Mouse (Mus musculus) kidney, embryonic 15.5 days (tissue): Measurements from ENCODE around the gene Washc3. TPM values are rescaled to one million over a fixed set of nuclear protein-coding genes. Genes with fewer than 3 reads are reported as not detected.
A peak's percentile ranks its signal among the peaks of the same experiment; 100 is the strongest.

Experiments
- ATAC-seq: fragments of 200-750 bp; cut with Nextera tagmentation; replicated peaks from 2 replicates; pipeline ENCODE4 v1.8.0; 2017; ENCODE audit warnings: moderate TSS enrichment; ENCODE audit not compliant: low FRiP score
- H3K27ac ChIP-seq: fragments of 300-500 bp; sonication (generic); 2 replicates; pipeline ENCODE4 v1.5.1; 2015; ENCODE audit warnings: mild to moderate bottlenecking, inconsistent platforms
- H3K27me3 ChIP-seq: fragments of 300-500 bp; sonication (generic); 2 replicates; pipeline ENCODE4 v1.6.1; 2015; ENCODE audit warnings: inconsistent platforms
- H3K36me3 ChIP-seq: fragments of 300-500 bp; sonication (generic); 2 replicates; pipeline ENCODE4 v1.6.1; 2015; ENCODE audit warnings: inconsistent platforms
- H3K4me1 ChIP-seq: fragments of 300-500 bp; sonication (generic); 2 replicates; pipeline ENCODE4 v1.6.1; 2015; ENCODE audit warnings: inconsistent platforms
- H3K4me2 ChIP-seq: fragments of 300-500 bp; sonication (generic); 2 replicates; pipeline ENCODE4 v1.6.1; 2015; ENCODE audit warnings: moderate library complexity, mild to moderate bottlenecking, inconsistent platforms
- H3K4me3 ChIP-seq: fragments of 300-500 bp; sonication (generic); replicated peaks from 2 replicates; pipeline ENCODE4 v1.5.1; 2015; ENCODE audit warnings: mild to moderate bottlenecking, inconsistent platforms
- H3K9ac ChIP-seq: fragments of 300-500 bp; sonication (generic); 2 replicates; pipeline ENCODE4 v1.6.1; 2015; ENCODE audit warnings: mild to moderate bottlenecking, inconsistent platforms
- H3K9me3 ChIP-seq: fragments of 300-500 bp; sonication (generic); replicated peaks from 2 replicates; pipeline ENCODE4 v1.6.1; 2016; ENCODE audit warnings: inconsistent platforms
- WGBS: fragments of 180-500 bp; shearing (Covaris S2); methylation state at CpG from one replicate; pipeline ENCODE4 v1.1.7; 2015; ENCODE audit warnings: mixed read lengths; 5-methylcytosine and 5-hydroxymethylcytosine counted together
- polyA plus RNA-seq: library from polyadenylated mRNA; unstranded; fragments of >200 nt; fragmentation: Nextera tagmentation; extraction: Ambion mirVana; gene quantifications from 2 replicates; pipeline ENCODE4 v1.2.1, GENCODE M21; 2015

The Washc3 gene
- polyA plus RNA-seq, result 60.2 and 63.9 TPM in 2 replicates

DNA sequence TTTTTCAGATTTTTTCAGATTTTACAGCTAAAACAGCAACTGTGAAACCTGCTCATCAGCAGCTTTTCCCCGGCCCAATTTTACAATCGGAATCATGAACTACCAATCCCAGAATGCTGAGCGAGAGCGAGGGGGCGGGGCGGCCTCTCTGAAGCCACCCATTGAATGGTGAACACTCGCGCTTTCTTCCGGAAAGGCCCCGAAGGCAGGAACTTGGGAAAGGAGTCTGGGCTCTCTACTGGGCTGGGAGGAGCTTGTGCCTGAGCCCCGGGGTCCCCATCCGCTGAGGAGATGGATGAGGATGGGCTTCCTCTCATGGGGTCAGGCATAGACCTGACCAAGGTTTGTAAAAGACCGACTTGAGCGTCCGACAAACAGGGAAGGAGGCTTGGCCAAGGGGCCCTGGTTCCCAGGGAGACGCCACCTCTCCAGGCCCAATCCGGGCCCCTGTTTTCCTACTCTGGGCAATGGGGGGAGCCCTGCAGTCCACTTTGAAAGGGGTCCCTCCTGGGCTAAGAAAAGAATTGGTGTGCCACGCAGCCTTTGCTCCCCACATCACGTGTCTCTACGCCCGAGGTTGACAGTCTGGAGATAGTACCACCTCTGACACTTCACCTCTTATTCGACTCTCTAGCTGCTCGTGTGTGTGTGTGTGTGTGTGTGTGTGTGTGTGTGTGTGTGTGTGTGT is at the start of gene Washc3:
Gene Washc3 (plus strand): TSS at position 143 of the 688 bp plus-strand sequence.
- no peaks in the 10 kb centered on the region for H3K27me3 ChIP-seq
- peak within 1 kb of the TSS; percentile 55 for H3K27ac ChIP-seq
- ATAC-seq, result peak; percentile 99
- WGBS, result 2% methylated on average over 23 of the region's 23 CpGs
- H3K4me3 ChIP-seq, result peak within 1 kb of the TSS; percentile 59
- H3K4me2 ChIP-seq, result peak within 1 kb of the TSS; percentile 65
- H3K36me3 ChIP-seq, result 0 out of 2 replicates have a peak, but pooled peaks cover 3% of the 10 kb centered on the region
- H3K9ac ChIP-seq, result peak within 1 kb of the TSS; percentile 57
- H3K9me3 ChIP-seq, result no peaks in the 10 kb centered on the region
- H3K4me1 ChIP-seq, result peaks cover 8% of the 10 kb centered on the region

DNA sequence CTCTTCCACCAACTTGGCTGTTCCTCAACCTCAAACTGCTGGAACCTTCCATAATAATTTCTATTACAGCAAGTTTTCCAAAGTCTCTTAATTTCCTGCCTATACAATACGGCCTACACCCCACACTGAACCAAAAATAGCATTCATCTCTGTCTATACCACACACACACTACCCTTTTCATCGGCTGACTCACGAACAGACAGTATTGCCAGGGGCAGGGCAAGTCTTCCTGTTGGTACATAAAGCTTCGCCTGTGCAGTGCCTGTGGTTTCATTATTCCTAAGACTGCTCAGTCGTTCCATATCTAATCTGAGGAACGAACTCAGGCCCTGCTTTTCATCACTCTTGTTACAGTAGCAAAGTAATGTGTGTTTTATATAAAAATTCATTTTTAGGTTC is 49.2 kb upstream of the Washc3 start:
- Histone ChIP-seq H3K36me3 (peaks cover 59% of the 10 kb centered on the region), H3K27me3 (no peaks in the 10 kb centered on the region), H3K27ac (no peak overlapping the region), H3K4me2 (no peak overlapping the region), H3K4me1 (peaks cover 6% of the 10 kb centered on the region; the same call in 1 of the 2 replicates), H3K9ac (no peak overlapping the region), H3K9me3 (no peaks in the 10 kb centered on the region), H3K4me3 (no peak overlapping the region)
- 93% methylated on average over 6 of the region's 6 CpGs for WGBS
- ATAC-seq, result no peak

DNA sequence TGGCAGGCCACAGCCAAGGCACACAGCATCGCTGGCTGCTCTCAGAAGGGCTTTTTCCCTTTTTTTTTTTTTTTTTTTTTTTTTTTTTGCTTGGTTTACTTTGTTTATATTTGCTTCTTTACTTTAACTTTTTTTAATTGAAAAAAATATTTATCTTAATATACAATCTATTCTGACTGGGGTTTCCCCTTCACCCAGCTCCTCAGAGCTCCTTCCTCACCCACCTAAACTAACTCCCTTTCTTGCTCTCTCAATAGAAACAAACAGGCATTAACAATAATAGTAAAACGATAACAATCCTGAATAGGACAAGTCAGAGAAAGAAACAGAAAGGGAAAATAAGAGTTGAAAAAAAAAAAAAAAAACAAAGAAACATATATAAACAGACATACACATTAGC is 38.8 kb upstream of the Washc3 start:
- WGBS, result 96% methylated on average over 2 of the region's 2 CpGs
- H3K9ac ChIP-seq, result no peak overlapping the region
- no peak overlapping the region for H3K4me2 ChIP-seq
- H3K4me1 ChIP-seq, result no peaks in the 10 kb centered on the region
- H3K4me3 ChIP-seq, result no peak overlapping the region
- peaks cover 57% of the 10 kb centered on the region for H3K36me3 ChIP-seq
- H3K27ac ChIP-seq, result no peak overlapping the region
- no peaks in the 10 kb centered on the region for H3K9me3 ChIP-seq
- ATAC-seq, result no peak
- no peaks in the 10 kb centered on the region for H3K27me3 ChIP-seq

DNA sequence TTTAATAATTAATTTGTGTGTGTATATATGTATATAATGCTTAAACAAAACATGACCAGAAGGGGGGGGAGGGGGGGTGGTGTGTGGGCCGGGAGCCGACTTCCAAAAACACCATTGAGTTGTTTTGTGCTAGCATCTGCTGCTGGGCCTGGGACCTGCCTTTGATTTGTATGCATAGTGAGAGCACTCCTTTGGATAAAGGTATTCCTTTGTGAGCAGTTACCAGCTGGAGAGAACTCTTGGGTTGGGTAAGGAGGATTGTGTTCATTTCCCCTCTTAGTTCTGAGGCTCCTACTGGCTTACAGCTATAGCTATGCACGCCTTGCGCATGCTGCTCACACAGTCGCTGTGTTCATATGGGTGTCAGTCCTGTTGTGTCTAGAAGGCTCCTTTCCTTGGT is 38.2 kb upstream of the Washc3 start:
- Histone ChIP-seq H3K4me1 (no peaks in the 10 kb centered on the region), H3K36me3 (peaks cover 54% of the 10 kb centered on the region), H3K9me3 (no peaks in the 10 kb centered on the region), H3K27ac (no peak overlapping the region), H3K27me3 (no peaks in the 10 kb centered on the region), H3K4me2 (no peak overlapping the region), H3K9ac (no peak overlapping the region), H3K4me3 (no peak overlapping the region)
- no peak for ATAC-seq
- WGBS, result 98% methylated on average over 5 of the region's 5 CpGs

DNA sequence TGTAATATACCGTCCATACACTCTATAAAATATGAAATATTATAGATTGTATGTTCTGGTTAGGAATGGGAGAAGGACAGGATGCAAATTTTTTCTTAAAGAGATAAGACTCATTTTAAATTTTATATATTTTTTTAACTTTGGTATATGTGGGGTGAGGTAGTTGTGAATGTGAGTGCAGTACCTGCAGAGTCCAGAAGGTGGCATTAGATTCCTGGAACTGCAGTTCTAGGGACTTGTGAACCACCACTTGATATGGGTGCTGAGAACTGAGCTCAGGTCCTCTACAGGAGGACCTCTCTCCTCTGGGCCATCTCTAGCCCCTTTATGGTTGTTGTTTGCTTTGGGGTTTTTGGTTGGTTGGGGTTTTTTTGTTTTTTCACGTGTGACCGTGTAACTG is 34.7 kb upstream of the Washc3 start:
- 96% methylated on average over 3 of the region's 3 CpGs for WGBS
- H3K27me3 ChIP-seq, result no peaks in the 10 kb centered on the region
- no peak overlapping the region for H3K27ac ChIP-seq
- H3K9me3 ChIP-seq, result no peaks in the 10 kb centered on the region
- no peak overlapping the region for H3K9ac ChIP-seq
- no peak overlapping the region for H3K4me3 ChIP-seq
- H3K4me2 ChIP-seq, result no peak overlapping the region
- peaks cover 34% of the 10 kb centered on the region for H3K36me3 ChIP-seq
- ATAC-seq, result no peak
- H3K4me1 ChIP-seq, result no peaks in the 10 kb centered on the region

DNA sequence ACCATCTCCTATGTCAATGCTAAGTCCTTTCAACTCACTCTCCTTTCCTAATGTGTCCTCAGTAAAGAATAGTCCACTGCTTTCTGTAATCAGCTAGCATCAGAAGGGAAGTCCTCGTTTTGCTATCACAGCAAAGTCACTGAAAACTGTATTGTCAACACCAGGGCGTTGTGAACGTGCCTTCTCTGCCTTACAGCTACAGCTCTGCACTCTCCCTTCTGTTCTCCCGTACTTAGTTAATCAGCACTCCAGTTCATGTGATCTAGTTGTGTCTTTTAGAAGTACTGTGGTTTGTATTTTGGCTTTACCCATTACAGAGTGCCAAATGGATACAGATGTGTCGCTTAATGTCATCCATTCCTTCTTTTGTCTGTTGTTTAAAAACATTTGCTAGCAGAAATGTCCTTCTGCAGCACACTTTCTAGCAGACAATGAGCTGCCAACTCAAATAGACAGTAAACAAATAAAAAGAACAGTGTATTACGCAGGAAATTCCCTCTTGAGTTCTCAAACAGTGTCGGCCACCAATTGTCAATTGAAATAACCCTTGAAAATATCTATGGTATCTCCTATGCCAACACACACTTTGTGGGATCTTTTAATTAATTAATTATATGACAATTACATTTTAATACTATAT is 33.3 kb upstream of the Washc3 start:
- 87% methylated on average over 7 of the region's 7 CpGs for WGBS
- H3K27me3 ChIP-seq, result no peaks in the 10 kb centered on the region
- H3K4me3 ChIP-seq, result no peak overlapping the region
- no peaks in the 10 kb centered on the region for H3K9me3 ChIP-seq
- ATAC-seq, result no peak
- no peak overlapping the region for H3K27ac ChIP-seq
- H3K4me1 ChIP-seq, result no peaks in the 10 kb centered on the region
- no peak overlapping the region for H3K4me2 ChIP-seq
- peaks cover 34% of the 10 kb centered on the region for H3K36me3 ChIP-seq
- H3K9ac ChIP-seq, result no peak overlapping the region

DNA sequence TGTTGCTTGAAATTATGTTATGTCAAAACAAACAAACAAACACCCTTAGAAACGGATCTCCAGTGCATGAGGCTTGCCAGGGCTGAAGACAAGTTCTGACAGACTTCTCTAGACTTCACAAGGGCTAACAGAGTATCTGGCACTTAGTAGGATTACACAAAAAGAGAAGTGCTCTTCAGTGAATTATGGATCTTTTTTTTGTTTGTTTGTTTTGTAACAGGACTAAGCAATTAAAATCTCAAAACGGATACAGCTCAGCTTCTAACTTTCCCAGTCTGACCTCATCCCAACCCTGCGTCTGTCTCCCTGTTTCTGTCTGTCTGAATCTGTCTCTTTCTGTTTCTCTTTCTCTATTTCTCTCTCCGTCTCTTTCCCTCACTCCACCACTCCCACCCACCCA is 352 bp upstream of the Washc3 start:
- Histone ChIP-seq H3K27ac (no peak overlapping the region), H3K9ac (no peak overlapping the region), H3K4me1 (peaks cover 8% of the 10 kb centered on the region), H3K27me3 (no peaks in the 10 kb centered on the region), H3K36me3 (0 out of 2 replicates have a peak, but pooled peaks cover 3% of the 10 kb centered on the region), H3K4me2 (peak overlapping the region; percentile 65), H3K4me3 (peak overlapping the region; percentile 59), H3K9me3 (no peaks in the 10 kb centered on the region)
- WGBS, result 8% methylated on average over 4 of the region's 4 CpGs
- ATAC-seq, result peak; percentile 53

DNA sequence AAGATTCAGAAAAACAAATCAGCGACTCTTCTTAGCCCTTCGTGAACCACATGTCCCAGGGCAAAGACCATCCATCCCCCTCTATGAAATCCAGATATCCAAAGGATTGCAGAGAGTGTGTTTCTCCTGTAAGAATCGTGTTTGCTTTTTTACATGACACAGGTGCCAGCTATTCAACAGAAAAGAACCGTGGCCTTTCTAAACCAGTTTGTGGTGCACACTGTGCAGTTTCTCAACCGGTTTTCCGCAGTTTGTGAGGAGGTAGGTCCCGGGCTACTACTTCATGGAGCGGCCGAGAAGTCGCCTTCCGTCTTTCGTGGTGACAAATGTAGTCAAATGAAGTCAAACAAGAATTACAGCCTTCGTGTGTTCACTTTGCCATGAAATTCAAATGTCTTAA is 757 bp downstream of the Washc3 start:
- Histone ChIP-seq H3K9me3 (no peaks in the 10 kb centered on the region), H3K4me3 (peak overlapping the region; percentile 59), H3K27me3 (no peaks in the 10 kb centered on the region), H3K4me2 (peak overlapping the region; percentile 65), H3K36me3 (0 out of 2 replicates have a peak, but pooled peaks cover 3% of the 10 kb centered on the region), H3K9ac (peak overlapping the region; percentile 57), H3K27ac (peak overlapping the region; percentile 55; the same call in 1 of the 2 replicates), H3K4me1 (peaks cover 8% of the 10 kb centered on the region)
- 75% methylated on average over 13 of the region's 13 CpGs for WGBS
- no peak for ATAC-seq

DNA sequence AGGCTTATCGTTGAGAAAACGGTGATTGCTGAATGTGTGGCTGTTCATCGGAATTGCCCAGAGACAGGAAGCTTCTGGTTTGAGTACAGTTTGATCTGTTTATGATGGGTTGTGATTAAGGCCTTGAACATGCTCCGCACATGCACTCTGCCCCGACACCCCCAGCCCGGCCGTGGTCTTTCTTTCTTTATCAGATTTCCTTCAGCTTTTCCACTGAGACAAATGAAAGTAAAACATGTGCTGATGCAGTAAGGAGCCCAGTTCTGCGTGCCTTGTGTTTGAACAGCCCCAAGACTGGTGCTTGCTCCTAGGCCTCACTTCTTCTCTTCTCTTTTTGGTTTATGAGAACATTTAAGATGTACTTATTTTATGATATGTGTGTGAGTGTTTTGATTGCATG is 1.7 kb downstream of the Washc3 start:
- Histone ChIP-seq H3K4me1 (peaks cover 8% of the 10 kb centered on the region), H3K4me3 (no peak overlapping the region), H3K4me2 (no peak overlapping the region), H3K9me3 (no peaks in the 10 kb centered on the region), H3K36me3 (0 out of 2 replicates have a peak, but pooled peaks cover 3% of the 10 kb centered on the region), H3K9ac (no peak overlapping the region), H3K27ac (no peak overlapping the region), H3K27me3 (no peaks in the 10 kb centered on the region)
- ATAC-seq, result no peak
- 89% methylated on average over 8 of the region's 8 CpGs for WGBS

DNA sequence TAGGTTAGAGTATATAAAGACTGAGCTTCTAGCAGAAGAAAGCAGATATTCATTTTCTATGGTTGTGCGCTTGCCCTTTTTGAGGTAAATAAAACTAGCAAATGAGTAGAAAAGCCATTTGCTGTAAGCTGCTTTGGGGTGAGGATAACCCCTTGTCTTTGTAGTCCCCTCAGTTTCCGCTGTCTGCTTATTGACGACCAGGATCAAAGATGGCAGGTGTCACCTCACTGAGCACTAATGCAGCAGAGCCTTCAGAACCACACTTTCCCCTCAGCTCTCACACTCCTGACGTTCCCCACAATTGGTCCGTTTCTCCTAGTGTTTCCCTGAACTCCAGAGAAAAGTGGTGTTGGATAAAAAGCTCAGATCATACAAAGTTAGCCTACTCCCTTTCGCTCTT is 2.3 kb downstream of the Washc3 start:
- Histone ChIP-seq H3K9ac (no peak overlapping the region), H3K4me3 (no peak overlapping the region), H3K9me3 (no peaks in the 10 kb centered on the region), H3K27me3 (no peaks in the 10 kb centered on the region), H3K4me2 (no peak overlapping the region), H3K36me3 (0 out of 2 replicates have a peak, but pooled peaks cover 3% of the 10 kb centered on the region), H3K27ac (no peak overlapping the region), H3K4me1 (peaks cover 8% of the 10 kb centered on the region)
- 79% methylated on average over 6 of the region's 6 CpGs for WGBS
- ATAC-seq, result no peak

DNA sequence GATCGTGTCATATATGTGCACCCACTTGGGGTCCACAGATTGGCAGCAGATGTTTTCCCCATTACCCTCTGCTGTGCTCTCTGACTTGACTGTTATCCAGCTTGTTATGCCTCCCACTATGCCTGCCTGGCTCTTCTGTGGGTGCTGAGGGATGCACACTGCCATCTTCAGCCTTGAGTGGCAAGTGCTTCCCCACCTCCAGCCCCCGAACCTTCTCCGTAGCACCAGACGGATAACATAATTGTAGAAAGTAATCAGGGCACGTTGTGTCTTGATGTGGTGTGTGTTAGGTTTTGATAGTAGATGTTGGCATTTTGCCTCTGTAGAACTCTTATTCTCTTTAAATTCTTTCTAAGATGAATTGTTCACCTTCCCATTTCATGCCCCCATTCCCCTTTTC is 11.8 kb downstream of the Washc3 start:
- Histone ChIP-seq H3K27ac (no peak overlapping the region), H3K36me3 (peaks cover 15% of the 10 kb centered on the region), H3K9ac (no peak overlapping the region), H3K4me3 (no peak overlapping the region), H3K27me3 (no peaks in the 10 kb centered on the region), H3K9me3 (no peaks in the 10 kb centered on the region), H3K4me2 (no peak overlapping the region), H3K4me1 (no peaks in the 10 kb centered on the region)
- ATAC-seq, result no peak
- 92% methylated on average over 5 of the region's 5 CpGs for WGBS

DNA sequence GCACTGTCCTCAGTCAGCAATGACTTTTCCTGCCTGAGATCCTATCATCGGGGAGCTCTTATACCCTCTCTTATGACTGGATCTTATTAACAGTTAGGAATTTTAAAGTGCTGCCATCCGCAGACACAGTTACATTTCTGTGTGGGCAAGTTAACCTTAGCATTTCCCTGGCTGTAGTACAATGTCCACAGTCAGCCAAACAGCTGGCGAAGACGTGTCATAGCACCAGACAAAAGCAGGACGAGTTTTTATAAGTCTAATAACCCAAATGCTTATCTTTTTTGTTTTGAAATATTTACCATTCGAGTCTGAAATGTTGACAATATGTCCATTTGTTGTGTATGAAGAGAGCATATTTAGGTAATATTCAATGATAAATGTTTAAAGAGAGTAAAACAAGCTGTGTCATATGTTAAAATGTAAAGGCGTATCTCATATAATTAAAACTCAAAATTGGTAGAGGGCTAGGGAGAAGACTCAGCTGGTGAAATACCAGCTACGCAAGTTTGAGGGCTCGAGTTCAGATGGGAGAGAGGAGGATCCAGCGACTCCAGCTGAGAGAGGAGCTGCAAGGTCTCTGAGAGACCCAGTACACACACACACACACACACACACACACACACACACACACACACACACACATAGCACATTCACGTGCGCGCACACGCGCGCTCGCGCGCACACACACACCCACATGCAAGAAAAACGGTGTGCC is 14.1 kb downstream of the Washc3 start:
- Histone ChIP-seq H3K27me3 (no peaks in the 10 kb centered on the region), H3K4me3 (no peak overlapping the region), H3K36me3 (peaks cover 23% of the 10 kb centered on the region), H3K4me1 (no peaks in the 10 kb centered on the region), H3K27ac (no peak overlapping the region), H3K9me3 (no peaks in the 10 kb centered on the region), H3K9ac (no peak overlapping the region), H3K4me2 (no peak overlapping the region)
- no peak for ATAC-seq
- 95% methylated on average over 20 of the region's 20 CpGs for WGBS
